Mouse (Mus musculus): Measurements from ENCODE around the gene Sub1. TPM values are rescaled to one million over a fixed set of nuclear protein-coding genes. Genes with fewer than 3 reads are reported as not detected.
A peak's percentile ranks its signal among the peaks of the same experiment; 100 is the strongest.

Gene Sub1
- polyA plus RNA-seq, 1 experiment from 2014 or later: 590 TPM

DNA sequence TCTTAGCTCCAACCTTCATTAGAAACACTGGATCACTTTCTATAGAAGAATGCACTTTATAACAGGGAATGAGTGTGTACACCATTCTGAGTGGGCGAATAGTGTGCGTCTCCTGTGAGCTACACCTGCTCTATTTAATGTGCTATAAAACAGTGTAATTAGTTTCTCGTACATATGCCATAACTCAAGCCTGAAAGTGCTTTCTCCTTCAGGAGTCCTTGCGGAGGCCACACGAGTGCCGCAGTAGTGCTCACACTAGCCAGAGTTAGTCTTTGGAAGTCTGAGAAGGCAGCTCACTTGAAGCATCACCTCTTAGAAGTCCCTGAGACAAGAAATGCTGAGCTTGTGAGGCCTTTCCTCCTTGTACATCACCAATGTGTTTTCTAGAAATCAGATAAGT, 9.4 kb upstream of the Sub1 start:
- Histone ChIP-seq H3K4me3 (ENCODE audit: low read length) (no peak overlapping the region), H3K4me1 (ENCODE audit: control insufficient read depth, insufficient read depth, low read length) (no peaks in the 10 kb centered on the region; the same call in 1 of the 2 replicates), H3K9me3 (ENCODE audit: control insufficient read depth, low read length) (no peaks in the 10 kb centered on the region), H3K27ac (ENCODE audit: low read length) (no peak overlapping the region), H3K4me2 (ENCODE audit: low read depth, low read length) (no peak overlapping the region), H3K9ac (ENCODE audit: low read depth, low read length) (no peak overlapping the region), H3K36me3 (ENCODE audit: control insufficient read depth, insufficient read depth, low read length) (no peaks in the 10 kb centered on the region), H3K27me3 (replicated peaks; ENCODE audit: control insufficient read depth, insufficient read depth, low read length) (no peaks in the 10 kb centered on the region)
- WGBS: 86% methylated on average over 6 of the region's 6 CpGs
- ATAC-seq: no peak

DNA sequence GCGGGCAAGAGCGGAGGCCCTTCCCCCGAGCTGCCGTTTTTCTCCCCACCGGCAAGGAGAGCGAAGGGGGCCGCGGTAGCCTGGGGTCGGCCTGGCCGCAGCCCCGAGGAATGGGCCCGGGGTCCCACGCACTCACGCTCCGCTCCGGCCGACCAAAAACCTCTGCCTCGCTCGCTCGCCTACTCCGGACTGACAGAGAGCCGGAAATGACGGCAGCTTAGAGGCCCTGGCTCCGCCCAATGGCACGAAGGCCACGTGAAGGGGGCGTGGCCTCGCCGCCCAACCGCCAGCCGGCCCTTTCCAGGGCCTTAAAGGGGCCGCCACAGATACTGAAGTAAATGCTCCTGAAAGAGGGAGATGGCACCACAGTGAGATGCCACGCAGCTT, 975 bp downstream of the Sub1 start:
- peak overlapping the region; percentile 84 for H3K27ac ChIP-seq (ENCODE audit: low read length)
- no peaks in the 10 kb centered on the region for H3K9me3 ChIP-seq (ENCODE audit: control insufficient read depth, low read length)
- peak overlapping the region; percentile 98 for H3K4me3 ChIP-seq (ENCODE audit: low read length)
- peak overlapping the region; percentile 88; the same call in 1 of the 2 replicates for H3K4me2 ChIP-seq (ENCODE audit: low read depth, low read length)
- peaks cover 2% of the 10 kb centered on the region for H3K36me3 ChIP-seq (ENCODE audit: control insufficient read depth, insufficient read depth, low read length)
- H3K9ac ChIP-seq (ENCODE audit: low read depth, low read length): peak overlapping the region; percentile 98
- peaks cover 6% of the 10 kb centered on the region; the same call in 1 of the 2 replicates for H3K4me1 ChIP-seq (ENCODE audit: control insufficient read depth, insufficient read depth, low read length)
- under 1% methylated on average over 32 of the region's 33 CpGs for WGBS
- ATAC-seq: peak; percentile 99
- no peaks in the 10 kb centered on the region for H3K27me3 ChIP-seq (replicated peaks; ENCODE audit: control insufficient read depth, insufficient read depth, low read length)

DNA sequence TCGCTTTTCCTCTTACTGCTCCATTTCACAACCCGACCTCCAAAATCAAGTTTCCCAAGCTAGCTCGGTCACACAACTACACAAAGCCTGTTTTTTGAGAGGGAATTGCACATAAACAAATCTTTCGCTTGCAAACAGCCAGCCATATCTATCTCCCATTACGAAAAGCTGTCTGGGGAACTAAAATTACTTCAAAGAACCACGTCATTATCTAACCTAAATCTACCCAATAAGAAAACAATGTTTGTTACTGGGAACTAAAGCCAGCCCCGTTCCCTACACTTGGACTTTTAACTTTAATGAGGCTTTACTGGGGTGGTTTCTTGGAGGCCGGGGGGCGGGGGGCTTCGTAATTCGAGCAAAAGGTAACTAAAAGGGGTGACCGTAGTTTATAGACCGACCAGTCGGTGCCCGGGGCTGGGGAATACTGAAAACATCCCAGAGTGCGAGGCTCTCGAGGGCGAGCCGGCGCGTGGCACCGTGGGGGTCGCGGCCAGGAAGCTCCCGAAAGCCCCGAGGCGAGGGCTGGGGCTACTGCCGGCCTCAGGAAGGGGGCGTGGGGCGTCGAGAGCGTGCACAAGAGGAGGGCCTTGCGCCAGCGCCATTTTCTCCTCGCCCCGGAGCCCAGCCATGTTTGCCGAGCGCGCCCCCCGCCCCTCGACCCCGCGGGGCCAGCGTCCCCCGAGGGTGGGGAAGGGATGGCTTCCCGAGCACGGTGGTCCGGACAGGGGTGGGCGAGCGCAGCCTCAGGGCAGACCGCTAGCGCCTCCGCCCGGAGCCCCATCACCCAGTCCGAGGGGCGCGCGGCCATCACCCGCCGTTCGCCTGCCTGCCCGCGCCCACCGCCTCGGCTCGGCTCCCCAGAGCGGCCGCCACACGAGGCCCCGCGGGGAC, 1.6 kb downstream of the Sub1 start:
- H3K4me3 ChIP-seq (ENCODE audit: low read length): peak overlapping the region; percentile 98
- peak overlapping the region; percentile 98 for H3K9ac ChIP-seq (ENCODE audit: low read depth, low read length)
- no peaks in the 10 kb centered on the region for H3K27me3 ChIP-seq (replicated peaks; ENCODE audit: control insufficient read depth, insufficient read depth, low read length)
- ATAC-seq: peak; percentile 80
- H3K9me3 ChIP-seq (ENCODE audit: control insufficient read depth, low read length): no peaks in the 10 kb centered on the region
- H3K4me2 ChIP-seq (ENCODE audit: low read depth, low read length): peak overlapping the region; percentile 88
- peaks cover 6% of the 10 kb centered on the region; the same call in 1 of the 2 replicates for H3K4me1 ChIP-seq (ENCODE audit: control insufficient read depth, insufficient read depth, low read length)
- WGBS: under 1% methylated on average over 71 of the region's 71 CpGs
- H3K27ac ChIP-seq (ENCODE audit: low read length): peak overlapping the region; percentile 84
- peaks cover 7% of the 10 kb centered on the region for H3K36me3 ChIP-seq (ENCODE audit: control insufficient read depth, insufficient read depth, low read length)

DNA sequence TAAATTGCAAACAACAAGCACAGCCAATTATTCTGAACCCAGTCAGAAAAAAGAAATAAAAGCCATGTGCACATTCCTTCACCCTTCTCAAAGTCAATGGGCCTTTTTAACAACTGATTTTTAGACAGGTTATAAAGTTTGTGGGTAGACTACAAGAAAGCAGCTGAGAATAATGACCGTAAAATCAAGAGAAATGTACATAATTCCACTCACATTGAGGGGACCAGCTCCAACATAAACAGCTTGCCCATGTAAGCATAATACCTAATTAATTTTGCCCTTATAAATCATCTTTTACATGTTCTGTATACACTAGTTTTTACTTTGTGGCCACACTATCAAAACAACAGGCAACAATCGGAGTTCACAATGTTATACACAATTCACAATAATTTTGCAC, 2.8 kb downstream of the Sub1 start:
- Histone ChIP-seq H3K36me3 (ENCODE audit: control insufficient read depth, insufficient read depth, low read length) (peaks cover 15% of the 10 kb centered on the region), H3K27me3 (replicated peaks; ENCODE audit: control insufficient read depth, insufficient read depth, low read length) (no peaks in the 10 kb centered on the region), H3K9ac (ENCODE audit: low read depth, low read length) (no peak overlapping the region), H3K4me2 (ENCODE audit: low read depth, low read length) (peak overlapping the region; percentile 88), H3K4me3 (ENCODE audit: low read length) (peak overlapping the region; percentile 98; the same call in 1 of the 2 replicates), H3K27ac (ENCODE audit: low read length) (no peak overlapping the region), H3K9me3 (ENCODE audit: control insufficient read depth, low read length) (no peaks in the 10 kb centered on the region), H3K4me1 (ENCODE audit: control insufficient read depth, insufficient read depth, low read length) (peaks cover 6% of the 10 kb centered on the region; the same call in 1 of the 2 replicates)
- WGBS: 62% methylated on average over 2 of the region's 2 CpGs
- no peak for ATAC-seq

- H3K36me3 ChIP-seq (ENCODE audit: control insufficient read depth, insufficient read depth, low read length): peaks cover 23% of the 10 kb centered on the region
These were observed 5.2 kb downstream of the Sub1 start for GRCm38 (mm10) chr15:11991552-11992113.

DNA sequence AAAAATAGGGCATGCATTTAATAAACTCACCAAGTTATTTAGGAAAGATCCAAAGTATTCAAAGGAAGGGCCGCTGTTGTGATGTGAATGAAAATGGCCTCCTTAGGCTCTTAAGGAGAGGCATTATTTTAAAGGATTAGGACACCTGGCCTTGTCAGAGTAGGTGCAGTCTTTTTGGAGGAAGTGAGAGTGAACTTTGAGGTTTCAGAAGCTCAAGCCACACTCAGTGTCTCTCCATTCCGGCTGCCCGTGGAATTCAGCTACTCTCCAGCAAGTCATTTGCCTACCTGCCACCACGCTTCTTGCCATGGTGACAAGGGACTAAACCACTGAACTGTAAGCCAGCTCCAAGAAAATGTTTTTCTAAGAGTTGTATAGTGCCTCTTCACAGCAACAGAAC, 8.2 kb downstream of the Sub1 start:
- H3K4me2 ChIP-seq (ENCODE audit: low read depth, low read length): no peak overlapping the region
- H3K27ac ChIP-seq (ENCODE audit: low read length): no peak overlapping the region
- H3K36me3 ChIP-seq (ENCODE audit: control insufficient read depth, insufficient read depth, low read length): peaks cover 23% of the 10 kb centered on the region
- H3K9ac ChIP-seq (ENCODE audit: low read depth, low read length): no peak overlapping the region
- no peaks in the 10 kb centered on the region for H3K9me3 ChIP-seq (ENCODE audit: control insufficient read depth, low read length)
- H3K27me3 ChIP-seq (replicated peaks; ENCODE audit: control insufficient read depth, insufficient read depth, low read length): no peaks in the 10 kb centered on the region
- peaks cover 4% of the 10 kb centered on the region for H3K4me1 ChIP-seq (ENCODE audit: control insufficient read depth, insufficient read depth, low read length)
- no peak for ATAC-seq
- H3K4me3 ChIP-seq (ENCODE audit: low read length): no peak overlapping the region
- 88% methylated on average over 4 of the region's 4 CpGs for WGBS

More at GRCm38 (mm10) chr15:11991552-11992113, 5.2 kb downstream of the Sub1 start:
- Histone ChIP-seq H3K4me2 (ENCODE audit: low read depth, low read length) (no peak overlapping the region), H3K9ac (ENCODE audit: low read depth, low read length) (no peak overlapping the region), H3K4me3 (ENCODE audit: low read length) (no peak overlapping the region), H3K4me1 (ENCODE audit: control insufficient read depth, insufficient read depth, low read length) (peaks cover 10% of the 10 kb centered on the region), H3K27ac (ENCODE audit: low read length) (no peak overlapping the region), H3K9me3 (ENCODE audit: control insufficient read depth, low read length) (no peaks in the 10 kb centered on the region), H3K27me3 (replicated peaks; ENCODE audit: control insufficient read depth, insufficient read depth, low read length) (no peaks in the 10 kb centered on the region)
- no peak for ATAC-seq
- WGBS: 56% methylated on average over 3 of the region's 3 CpGs

DNA sequence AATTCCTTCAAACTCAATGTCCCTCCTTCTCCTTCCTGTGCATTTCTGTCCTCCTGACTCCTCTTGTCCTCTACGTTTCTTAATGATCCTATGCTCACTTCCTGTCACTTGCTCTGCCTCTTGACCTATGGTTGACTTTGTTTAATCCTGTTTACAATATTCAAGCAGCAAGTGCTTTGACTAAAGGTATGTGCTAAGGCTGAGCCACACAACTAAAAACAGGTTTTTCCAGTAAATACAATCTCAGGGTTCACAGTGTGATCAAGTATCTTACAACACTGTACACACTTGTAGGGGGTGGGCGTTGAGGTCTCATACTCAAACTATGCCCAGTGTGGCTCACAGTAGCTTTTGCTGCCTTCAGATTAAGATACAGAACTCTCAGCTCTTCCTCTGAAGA, 8.9 kb downstream of the Sub1 start:
- H3K27me3 ChIP-seq (replicated peaks; ENCODE audit: control insufficient read depth, insufficient read depth, low read length): no peaks in the 10 kb centered on the region
- peaks cover 22% of the 10 kb centered on the region for H3K36me3 ChIP-seq (ENCODE audit: control insufficient read depth, insufficient read depth, low read length)

GRCm38 (mm10) chr15:11981985-11982384, 14.8 kb downstream of the Sub1 start:
- H3K4me2 ChIP-seq (ENCODE audit: low read depth, low read length): no peak overlapping the region
- H3K27ac ChIP-seq (ENCODE audit: low read length): no peak overlapping the region
- no peak for ATAC-seq
- H3K4me1 ChIP-seq (ENCODE audit: control insufficient read depth, insufficient read depth, low read length): no peaks in the 10 kb centered on the region
- H3K9ac ChIP-seq (ENCODE audit: low read depth, low read length): no peak overlapping the region
- WGBS: 86% methylated on average over 2 of the region's 2 CpGs
- H3K36me3 ChIP-seq (ENCODE audit: control insufficient read depth, insufficient read depth, low read length): no peaks in the 10 kb centered on the region; the same call in none of the 2 replicates
- no peak overlapping the region for H3K4me3 ChIP-seq (ENCODE audit: low read length)
- H3K9me3 ChIP-seq (ENCODE audit: control insufficient read depth, low read length): no peaks in the 10 kb centered on the region
- no peaks in the 10 kb centered on the region for H3K27me3 ChIP-seq (replicated peaks; ENCODE audit: control insufficient read depth, insufficient read depth, low read length)

More for the DNA sequence above, 8.9 kb downstream of the Sub1 start:
- no peak overlapping the region for H3K9ac ChIP-seq (ENCODE audit: low read depth, low read length)
- peaks cover 4% of the 10 kb centered on the region; the same call in 1 of the 2 replicates for H3K4me1 ChIP-seq (ENCODE audit: control insufficient read depth, insufficient read depth, low read length)
- no peak overlapping the region for H3K4me3 ChIP-seq (ENCODE audit: low read length)
- no peaks in the 10 kb centered on the region for H3K9me3 ChIP-seq (ENCODE audit: control insufficient read depth, low read length)
- no peak overlapping the region for H3K27ac ChIP-seq (ENCODE audit: low read length)
- ATAC-seq: no peak
- 57% methylated on average over 2 of the region's 2 CpGs for WGBS
- no peak overlapping the region for H3K4me2 ChIP-seq (ENCODE audit: low read depth, low read length)

DNA sequence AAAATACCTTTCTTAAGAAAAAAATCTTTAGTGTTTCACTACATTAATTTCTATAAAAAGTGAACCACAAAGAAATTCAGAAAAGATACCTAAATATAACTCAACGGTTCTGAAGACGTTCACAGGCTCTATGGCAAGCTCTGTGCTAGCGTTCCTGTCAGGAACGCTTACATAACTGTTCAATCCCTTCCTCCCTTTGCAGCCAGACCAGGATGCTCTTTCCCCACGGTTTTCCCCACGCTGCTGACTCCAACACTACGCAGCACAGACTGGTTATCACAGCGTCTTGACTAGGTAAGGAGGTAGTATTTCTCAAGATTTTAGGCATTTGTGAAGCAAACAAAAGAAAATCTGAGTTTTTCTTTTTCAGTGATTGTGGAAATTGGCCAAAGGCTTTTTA, 15.3 kb downstream of the Sub1 start:
- no peak overlapping the region for H3K27ac ChIP-seq (ENCODE audit: low read length)
- H3K4me3 ChIP-seq (ENCODE audit: low read length): no peak overlapping the region
- WGBS: 87% methylated on average over 8 of the region's 8 CpGs
- no peaks in the 10 kb centered on the region for H3K4me1 ChIP-seq (ENCODE audit: control insufficient read depth, insufficient read depth, low read length)
- no peaks in the 10 kb centered on the region for H3K27me3 ChIP-seq (replicated peaks; ENCODE audit: control insufficient read depth, insufficient read depth, low read length)
- no peak overlapping the region for H3K4me2 ChIP-seq (ENCODE audit: low read depth, low read length)
- no peak overlapping the region for H3K9ac ChIP-seq (ENCODE audit: low read depth, low read length)
- H3K36me3 ChIP-seq (ENCODE audit: control insufficient read depth, insufficient read depth, low read length): no peaks in the 10 kb centered on the region; the same call in none of the 2 replicates
- no peak for ATAC-seq
- no peaks in the 10 kb centered on the region for H3K9me3 ChIP-seq (ENCODE audit: control insufficient read depth, low read length)

All from intestine, embryonic 16.5 days (tissue).